Mouse (Mus musculus): Measurements from ENCODE around the gene Ttc13.

Ttc13 gene

DNA sequence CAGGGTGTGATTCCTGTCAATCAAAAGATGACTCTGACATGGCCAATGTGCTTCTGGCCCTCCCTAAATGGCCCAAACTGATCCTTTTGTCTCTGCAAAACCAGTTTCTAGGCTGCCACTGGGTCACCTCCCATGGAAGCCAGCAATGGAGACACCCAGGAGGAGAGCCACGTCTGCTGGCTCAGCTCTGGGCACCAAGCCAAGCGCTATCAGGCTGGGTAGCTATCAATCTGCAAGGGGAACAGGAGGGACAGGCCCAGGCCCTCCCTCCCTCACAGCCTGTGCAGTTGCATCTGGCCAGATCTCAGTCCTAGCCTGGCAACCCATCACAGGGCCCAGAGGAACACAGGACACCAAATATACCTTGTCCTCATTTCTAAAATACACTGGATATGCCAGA is 63.4 kb downstream of the Ttc13 start:
- DNase-seq (ENCODE audit: low read depth, low spot score), result no peak

DNA sequence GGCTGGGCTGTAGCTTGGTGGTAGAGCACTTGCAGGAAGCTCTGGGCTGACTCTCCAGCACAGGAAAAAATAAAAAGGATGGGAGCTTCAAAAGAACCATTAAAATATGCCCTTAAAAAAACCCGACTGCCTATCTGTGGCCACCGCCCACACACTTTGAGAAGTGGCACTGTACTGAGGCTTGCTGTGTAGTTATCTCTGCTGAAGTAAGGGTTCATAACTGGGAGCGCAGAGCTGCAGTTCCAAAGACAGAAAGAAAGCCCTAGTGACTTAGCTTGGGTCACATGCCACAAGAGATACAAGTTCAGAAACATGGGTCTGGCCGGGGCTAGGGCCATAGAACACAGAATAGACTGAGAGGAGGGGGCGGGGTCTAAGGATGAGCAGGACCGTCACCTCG is 63.8 kb downstream of the Ttc13 start:
- DNase-seq (ENCODE audit: low read depth, low spot score), result no peak

DNA sequence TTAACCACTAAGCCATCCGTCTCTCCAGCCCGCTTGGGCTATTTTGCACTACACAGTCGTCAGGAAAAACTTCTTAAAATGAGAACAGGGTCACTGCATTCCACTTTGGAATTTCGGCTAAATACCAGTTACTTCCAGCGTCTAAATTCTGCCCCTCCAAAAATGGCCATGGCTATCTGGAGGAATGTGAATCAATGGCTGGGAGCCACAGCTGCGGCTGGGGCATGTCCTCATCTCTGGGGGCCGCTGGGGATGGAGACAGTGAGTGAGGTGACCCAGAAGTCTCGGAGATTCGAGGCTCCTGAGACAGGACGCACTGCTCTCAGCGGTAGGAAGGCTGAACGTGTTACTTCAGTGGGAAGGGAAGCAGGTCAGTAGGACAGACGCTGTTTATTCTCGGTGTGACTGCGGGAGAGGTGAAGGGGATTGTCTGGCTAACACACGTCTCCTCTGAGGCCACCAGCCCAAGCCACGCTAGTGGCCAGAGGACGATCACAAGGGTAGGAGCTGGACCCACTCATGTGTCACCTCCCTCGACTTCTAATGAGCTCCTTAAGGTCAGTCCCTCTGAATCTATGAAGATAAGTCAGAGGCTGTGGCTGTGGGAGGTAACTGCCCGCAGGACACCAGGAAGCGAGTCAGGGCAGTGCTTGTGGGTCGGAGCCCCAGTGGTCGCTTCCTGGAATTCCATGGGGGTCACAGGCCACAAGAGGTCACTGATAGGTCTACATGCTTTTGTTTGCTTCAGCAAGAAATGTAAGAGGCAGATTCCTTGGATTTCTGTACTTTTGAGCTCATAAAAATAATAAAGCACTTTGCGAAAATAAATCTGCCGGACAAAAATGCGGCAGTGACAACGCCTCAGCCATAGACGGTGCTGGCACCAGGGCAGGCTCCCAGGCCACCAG is 68.0 kb downstream of the Ttc13 start:
- DNase-seq (ENCODE audit: low read depth, low spot score), result no peak

DNA sequence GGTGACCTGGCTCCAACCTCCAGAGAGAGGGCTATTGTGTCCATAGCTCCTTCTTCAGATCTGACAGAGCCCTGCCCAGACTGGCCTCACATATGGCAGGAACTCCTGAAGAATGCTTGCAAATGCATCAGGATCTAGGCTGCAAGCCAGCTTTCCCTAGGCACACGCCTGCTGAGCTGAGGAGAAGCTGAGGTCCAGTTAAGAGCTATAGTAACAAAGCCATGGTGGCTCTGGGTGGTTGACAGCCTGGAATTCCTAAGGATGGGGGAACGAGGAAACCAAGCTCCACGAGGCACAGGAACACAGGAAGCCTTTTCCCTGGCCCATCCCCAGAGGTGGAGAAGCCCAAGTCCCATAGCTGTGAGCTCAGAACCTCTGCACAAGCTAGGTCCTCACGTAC is 69.2 kb downstream of the Ttc13 start:
- peak; percentile 46 for DNase-seq (ENCODE audit: low read depth, low spot score)

DNA sequence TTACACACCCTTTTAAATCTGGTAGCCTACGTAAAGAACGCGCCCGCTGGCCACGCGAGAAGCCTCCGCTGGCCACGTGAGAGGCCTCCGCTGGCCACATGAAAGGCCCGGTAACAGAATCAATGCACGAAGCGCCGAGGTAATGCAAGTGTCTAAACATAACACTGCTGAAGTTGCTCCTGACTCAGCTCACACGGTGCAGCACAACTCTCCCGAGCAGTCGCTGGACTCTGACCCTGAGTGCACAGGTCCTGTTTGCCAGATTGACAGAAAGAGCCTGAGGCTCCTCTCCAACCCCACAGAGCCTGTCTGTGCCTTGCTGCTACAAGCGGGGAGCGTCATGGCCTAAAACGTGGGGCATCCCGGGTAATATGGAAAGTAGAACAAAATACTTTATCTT is 70.0 kb downstream of the Ttc13 start:
- DNase-seq (ENCODE audit: low read depth, low spot score), result no peak

DNA sequence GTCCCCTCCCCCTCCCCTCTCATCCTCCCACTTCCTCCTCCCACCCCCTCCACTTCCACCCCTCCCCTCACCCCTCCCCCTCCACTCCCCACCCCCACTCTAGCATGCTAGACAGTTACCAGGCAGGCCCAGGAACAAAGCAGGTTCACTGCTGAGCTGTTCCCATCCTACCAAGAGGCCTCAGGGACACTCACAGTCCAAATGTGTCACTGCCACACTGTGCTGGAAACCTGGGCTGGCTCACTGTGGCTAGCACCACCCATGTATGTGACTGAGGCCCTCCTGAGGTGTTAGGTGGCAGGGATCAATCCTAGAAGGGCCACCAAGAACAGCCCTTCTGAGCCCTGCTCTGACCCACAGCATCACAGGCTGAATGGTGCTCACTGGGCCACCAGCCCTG is 73.5 kb downstream of the Ttc13 start:
- no peak for DNase-seq (ENCODE audit: low read depth, low spot score)

DNA sequence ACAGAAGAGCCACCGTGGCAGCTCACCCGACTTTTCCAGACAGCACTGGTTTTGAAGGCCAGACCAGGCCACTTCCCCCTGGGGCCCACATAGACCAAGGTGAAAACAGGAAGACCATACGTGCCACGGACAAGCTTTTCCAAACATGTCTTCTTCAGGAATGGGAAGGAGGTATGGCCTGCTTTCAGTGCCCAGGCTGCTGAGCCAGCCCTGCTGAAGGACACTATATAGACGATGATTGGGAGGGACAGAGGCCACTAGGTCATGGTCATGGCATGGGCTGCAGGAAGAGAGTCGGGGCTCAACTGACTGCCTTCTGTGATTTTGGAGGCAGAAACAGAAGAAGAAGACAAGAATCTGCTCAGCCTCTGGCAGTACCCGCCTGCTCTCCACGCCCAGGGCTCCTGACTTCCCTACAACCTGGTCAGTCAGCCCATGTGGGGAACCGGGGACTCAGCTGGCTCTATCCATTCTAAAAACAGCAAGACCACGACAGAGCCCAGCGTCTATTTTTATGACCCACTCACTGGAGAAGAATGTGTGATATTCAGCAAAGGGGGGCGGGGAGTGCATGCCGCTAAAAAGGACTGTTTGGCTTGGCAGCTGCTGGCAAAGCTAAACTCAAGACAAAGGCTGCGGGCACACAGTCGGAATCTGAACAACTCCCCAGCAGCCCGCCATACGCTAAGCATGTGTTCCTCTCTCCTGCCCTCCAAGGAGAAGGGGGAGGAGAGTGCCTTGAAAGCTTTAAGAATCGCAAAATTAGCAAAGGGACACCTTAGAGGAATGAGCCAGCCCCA is 78.0 kb downstream of the Ttc13 start:
- peak; percentile 5 for DNase-seq (ENCODE audit: low read depth, low spot score)

DNA sequence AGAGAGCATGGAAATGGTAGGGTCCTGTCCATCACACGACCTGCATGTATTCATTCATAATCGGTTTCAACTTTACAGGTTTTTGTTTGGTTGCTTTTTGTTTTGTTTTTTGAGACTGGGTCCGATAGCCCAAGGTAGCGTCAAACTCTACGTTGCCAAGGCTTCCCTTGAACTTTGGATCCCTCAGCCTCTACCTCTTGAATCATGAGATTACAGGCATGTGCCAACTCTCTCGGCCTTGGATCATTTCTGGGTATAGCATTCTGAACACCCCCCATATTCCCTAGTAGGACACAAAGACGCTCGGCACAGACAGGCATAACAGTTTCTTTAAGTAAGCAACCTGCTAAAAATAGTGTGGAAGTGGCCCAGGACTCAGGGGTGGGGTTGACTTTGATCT is 80.2 kb downstream of the Ttc13 start:
- DNase-seq (ENCODE audit: low read depth, low spot score), result no peak

DNA sequence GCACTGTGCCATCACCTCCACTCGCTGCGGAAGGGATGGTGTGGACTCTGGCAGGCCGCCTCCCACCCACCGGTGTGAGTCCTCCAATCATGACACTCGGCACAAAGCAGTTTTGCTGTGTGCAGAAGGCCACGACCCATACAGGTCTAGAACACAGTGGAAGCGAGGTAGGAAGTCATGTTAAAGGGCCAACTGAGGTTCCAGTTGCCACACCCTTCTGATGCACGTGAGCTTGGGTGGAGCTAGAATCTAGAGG is 86.6 kb downstream of the Ttc13 start:
- peak; percentile 18 for DNase-seq (ENCODE audit: low read depth, low spot score)

DNA sequence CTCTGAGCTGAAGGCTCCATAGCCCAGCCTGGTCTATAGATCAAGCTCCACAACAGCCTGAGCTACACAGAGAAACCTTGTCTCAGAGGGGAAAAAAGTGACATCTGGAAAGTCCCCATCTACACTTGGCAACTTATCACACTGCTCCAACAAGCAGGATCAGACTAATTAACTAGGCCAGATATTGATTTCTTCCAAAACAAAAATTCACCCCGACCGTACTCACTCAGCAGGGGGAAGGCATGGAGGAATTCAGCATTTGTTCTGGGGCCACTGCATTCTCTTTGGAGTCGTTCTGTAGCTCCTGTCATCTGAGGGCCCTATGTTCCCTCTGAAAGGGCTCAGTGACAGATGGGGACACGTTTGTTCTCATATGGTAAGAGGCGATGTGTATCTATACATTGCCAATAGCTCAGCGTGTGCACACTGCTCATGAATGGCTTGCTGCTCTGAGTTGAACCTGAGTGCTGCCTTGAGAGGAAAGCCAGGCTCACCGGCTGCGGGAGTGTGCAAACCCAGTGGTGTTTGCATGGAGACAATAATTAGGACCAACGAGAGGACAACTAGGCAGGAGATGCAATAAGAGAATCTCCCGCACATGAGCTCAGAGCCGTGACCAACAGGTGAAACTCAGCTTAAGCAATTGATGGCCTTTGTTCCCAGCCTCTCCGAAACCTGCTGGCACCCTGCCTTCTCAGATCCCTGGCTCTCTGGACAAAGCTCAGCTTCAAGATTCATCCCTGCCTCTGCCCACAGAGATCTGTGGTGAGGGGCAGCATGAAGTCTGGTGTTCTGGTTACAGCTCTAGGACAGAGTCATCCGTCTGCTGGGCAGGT is 87.2 kb downstream of the Ttc13 start:
- DNase-seq (ENCODE audit: low read depth, low spot score), result no peak

DNA sequence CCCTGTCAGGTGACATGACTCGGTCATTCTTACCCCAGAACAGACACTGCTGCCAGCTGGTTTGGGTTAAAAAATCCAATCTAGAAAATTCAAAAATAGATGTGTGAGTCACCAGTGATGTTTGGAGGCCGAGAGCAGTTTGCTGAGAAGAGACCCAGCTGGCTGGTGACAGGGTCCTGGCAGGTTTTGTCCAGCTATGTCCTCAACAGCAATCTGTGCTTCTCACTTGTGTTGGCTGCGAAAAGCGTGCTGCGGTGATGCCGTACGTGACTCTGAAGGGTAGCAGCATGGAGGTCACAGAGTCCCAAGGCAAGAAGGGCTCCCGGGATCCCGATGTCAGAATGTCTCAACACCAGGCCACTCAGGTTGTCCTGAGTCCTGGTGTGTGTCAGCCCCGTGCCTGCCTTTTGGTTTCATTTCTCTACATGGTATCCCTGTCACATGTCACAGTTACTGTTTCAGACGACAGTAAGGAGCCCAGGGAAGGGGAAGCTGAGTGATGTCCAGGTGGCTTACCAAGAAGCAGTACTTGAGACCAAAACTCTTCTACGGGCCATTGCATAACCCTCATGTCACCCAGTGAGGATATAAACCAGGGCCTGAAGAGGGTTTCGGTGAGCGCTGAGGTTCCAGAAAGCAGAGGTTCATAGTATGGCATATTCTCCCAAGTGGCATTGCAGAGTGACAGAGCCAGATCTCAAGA is 88.6 kb downstream of the Ttc13 start:
- no peak for DNase-seq (ENCODE audit: low read depth, low spot score)

DNA sequence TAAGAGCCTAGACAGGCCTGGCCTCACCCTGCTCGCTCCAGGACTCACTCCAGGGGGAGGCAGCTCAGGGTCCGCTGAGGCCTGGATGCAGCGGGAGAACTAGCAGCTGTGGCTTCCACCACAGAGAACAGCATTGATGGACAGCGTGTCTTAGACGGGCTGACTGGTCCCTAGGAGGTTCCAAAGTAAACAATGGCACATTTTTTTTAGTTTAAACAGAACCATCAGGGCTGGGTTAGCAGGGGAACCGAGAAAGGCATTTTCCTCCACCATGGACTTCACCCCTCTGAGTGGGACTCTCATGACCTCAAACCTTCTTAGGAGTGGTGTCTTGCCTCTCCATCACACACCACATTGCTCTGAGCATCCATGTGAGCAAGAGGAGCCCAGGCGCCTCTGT is 89.8 kb downstream of the Ttc13 start:
- DNase-seq (ENCODE audit: low read depth, low spot score), result no peak

DNA sequence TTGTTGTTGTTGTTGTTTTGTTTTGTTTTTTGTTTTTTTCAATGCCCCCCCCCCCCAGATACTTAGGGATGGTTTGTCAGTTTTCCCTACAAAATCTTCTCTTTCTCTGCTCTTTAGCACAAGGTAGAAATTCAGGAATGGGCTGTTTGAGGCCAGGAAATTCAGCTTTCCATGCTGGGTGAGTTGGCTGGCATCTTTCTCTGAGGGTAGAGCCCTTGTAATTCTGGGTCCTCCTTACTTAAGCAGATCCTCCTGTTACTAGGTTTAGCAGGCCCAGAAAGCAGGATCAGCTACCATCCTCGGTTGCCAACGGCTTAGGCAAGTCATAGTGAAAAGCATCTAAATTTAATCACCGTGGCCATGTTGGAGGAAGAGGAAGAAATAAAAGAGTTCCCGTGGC is 90.9 kb downstream of the Ttc13 start:
- DNase-seq (ENCODE audit: low read depth, low spot score), result no peak

DNA sequence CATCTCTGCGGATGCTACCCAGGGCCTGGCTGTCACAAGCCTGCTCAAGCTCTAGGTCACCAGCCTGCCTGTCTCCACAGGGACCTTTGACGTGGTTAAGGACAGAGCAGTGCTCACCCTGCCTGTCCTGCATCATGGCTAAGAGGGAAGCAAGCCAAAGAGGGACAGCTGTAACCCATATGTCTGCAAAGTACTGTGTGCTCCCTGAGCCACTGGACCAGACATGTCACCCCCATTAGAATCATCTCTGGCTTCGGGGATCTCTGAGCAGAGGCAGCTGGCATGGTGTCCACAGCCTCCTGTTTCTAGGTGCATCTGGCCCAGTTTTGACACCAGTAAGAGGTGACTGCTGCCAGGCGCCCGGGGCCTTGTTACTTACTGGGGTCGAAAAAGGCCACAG is 91.3 kb downstream of the Ttc13 start:
- DNase-seq (ENCODE audit: low read depth, low spot score), result no peak

DNA sequence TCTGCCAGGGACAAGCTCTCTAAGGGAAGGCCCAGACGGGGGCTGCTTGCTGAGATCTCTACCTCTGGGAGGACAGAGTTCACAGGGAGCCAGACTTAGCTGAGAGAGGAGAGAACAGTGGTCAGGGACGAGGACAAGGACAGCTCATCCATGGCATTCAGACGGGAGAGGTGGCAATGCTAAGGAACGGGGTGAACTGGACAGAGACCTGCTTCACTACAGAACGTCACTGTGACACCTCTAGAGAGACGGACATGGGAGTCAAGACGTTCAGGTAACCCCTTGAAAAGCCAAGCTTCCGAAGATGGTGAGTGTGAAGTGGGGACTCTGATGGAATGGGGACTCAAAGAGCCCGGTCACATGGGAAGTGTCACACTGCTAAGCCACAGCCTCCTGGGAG is 95.5 kb downstream of the Ttc13 start:
- no peak for DNase-seq (ENCODE audit: low read depth, low spot score)

Data from ZHBTc4 (cell line).